Mouse (Mus musculus) embryonic facial prominence, embryonic 11.5 days (tissue): ENCODE results near the gene Aox2. TPM values are rescaled to one million over a fixed set of nuclear protein-coding genes. Genes with fewer than 3 reads are reported as not detected.

Experiments used
- ATAC-seq: fragments of 200-750 bp; cut with Nextera tagmentation; replicated peaks from 2 replicates; pipeline ENCODE4 v1.8.0; 2017; ENCODE audit warnings: low read depth; ENCODE audit not compliant: insufficient number of reproducible peaks, low FRiP score, low TSS enrichment
- DNase-seq: peaks from one replicate; pipeline ENCODE4 v3.0.0-alpha.2; 2015; ENCODE audit warnings: low spot score
- H3K27ac ChIP-seq: fragments of 300-500 bp; sonication (generic); replicated peaks from 2 replicates; pipeline ENCODE4 v1.5.1; 2014; ENCODE audit warnings: mild to moderate bottlenecking, low read depth, low read length, control low read depth
- H3K27me3 ChIP-seq: fragments of 300-500 bp; sonication (generic); 2 replicates; pipeline ENCODE4 v1.6.1; 2014; ENCODE audit warnings: mild to moderate bottlenecking, low read length, moderate library complexity, mixed read lengths; ENCODE audit not compliant: control insufficient read depth, insufficient read depth
- H3K36me3 ChIP-seq: fragments of 300-500 bp; sonication (generic); replicated peaks from 2 replicates; pipeline ENCODE4 v1.6.1; 2014; ENCODE audit warnings: low read depth, mild to moderate bottlenecking, low read length, moderate library complexity, mixed read lengths; ENCODE audit not compliant: control insufficient read depth, insufficient read depth
- H3K4me1 ChIP-seq: fragments of 300-500 bp; sonication (generic); 2 replicates; pipeline ENCODE4 v1.6.1; 2014; ENCODE audit warnings: low read length, mixed read lengths; ENCODE audit not compliant: control insufficient read depth, insufficient read depth
- H3K4me2 ChIP-seq: fragments of 300-500 bp; sonication (generic); 2 replicates; pipeline ENCODE4 v1.6.1; 2014; ENCODE audit warnings: low read depth, mild to moderate bottlenecking, control low read depth, low read length, moderate library complexity
- H3K4me3 ChIP-seq: fragments of 300-500 bp; sonication (generic); 2 replicates; pipeline ENCODE4 v1.5.1; 2014; ENCODE audit warnings: low read depth, low read length, control low read depth
- H3K9ac ChIP-seq: fragments of 300-500 bp; sonication (generic); replicated peaks from 2 replicates; pipeline ENCODE4 v1.6.1; 2014; ENCODE audit warnings: mild to moderate bottlenecking, control low read depth, low read length
- H3K9me3 ChIP-seq: fragments of 300-500 bp; sonication (generic); replicated peaks from 2 replicates; pipeline ENCODE4 v1.6.1; 2016; ENCODE audit warnings: mild to moderate bottlenecking, low read length, inconsistent platforms, mixed read lengths; ENCODE audit not compliant: control insufficient read depth
- WGBS: fragments of 180-500 bp; shearing (Covaris S2); extraction: QIAGEN DNeasy Blood & Tissue Kit; methylation state at CpG from one replicate; pipeline ENCODE4 v1.1.7; 2014; 5-methylcytosine and 5-hydroxymethylcytosine counted together
- polyA plus RNA-seq: library from polyadenylated mRNA; unstranded; fragments of >200 nt; fragmentation: Nextera tagmentation; extraction: Ambion mirVana; gene quantifications from 2 replicates; pipeline ENCODE4 v1.2.1, GENCODE M21; 2014

Aox2 gene
- polyA plus RNA-seq, 1 experiment from 2014 or later, result not detected

- no peaks in the 10 kb centered on the region for H3K36me3 ChIP-seq
- ATAC-seq, result no peak
- DNase-seq, result no peak
- WGBS, result 76% methylated on average over 5 of the region's 5 CpGs
- no peaks in the 10 kb centered on the region for H3K4me1 ChIP-seq
- no peak overlapping the region for H3K27ac ChIP-seq
- no peak overlapping the region for H3K4me3 ChIP-seq
- H3K27me3 ChIP-seq, result no peaks in the 10 kb centered on the region
- H3K9ac ChIP-seq, result no peak overlapping the region
- no peak overlapping the region for H3K4me2 ChIP-seq
- H3K9me3 ChIP-seq, result no peaks in the 10 kb centered on the region
These were observed 104.6 kb downstream of the Aox2 start for GRCm38 (mm10) chr1:58382586-58383281.

DNA sequence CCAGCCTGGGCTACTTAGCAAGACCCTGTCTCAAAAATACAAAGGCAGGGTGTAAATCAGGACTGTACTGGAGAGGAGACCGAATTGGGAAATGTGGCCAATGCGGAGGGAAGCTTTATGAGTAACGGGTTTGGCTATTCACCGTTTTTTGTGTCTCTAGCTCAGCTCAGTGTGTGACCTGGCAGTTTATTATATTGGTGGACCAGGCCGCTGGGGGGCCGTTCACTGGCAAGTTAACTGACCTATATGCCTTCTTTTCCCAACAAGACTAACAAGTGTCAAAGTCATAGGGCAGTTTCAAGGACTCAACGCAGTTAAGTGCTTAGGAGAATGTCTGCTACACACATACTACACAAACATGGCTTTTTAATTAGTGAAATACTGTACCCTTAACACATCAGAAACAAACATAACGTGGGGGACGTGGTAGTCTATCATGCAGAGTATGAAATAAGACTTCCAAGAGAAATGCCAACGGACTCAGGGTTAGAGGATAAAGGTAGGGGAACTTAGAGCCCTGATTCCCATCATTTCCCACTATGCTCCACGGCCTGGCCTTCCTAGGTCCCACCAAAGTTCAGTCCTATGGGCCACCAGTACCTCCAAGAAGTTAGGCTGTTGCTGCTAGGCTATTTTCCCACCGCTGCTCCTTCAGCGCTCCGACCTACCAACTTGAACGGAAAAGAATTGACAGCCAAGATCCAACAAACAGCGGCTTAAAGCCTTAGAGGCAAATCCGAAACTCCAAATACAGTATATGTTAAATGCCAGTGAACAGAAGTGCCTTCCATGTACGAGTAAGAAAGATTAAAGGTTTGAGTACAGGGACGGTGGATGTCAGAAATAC lies 113.5 kb downstream of the Aox2 start:
- DNase-seq (no peak), ATAC-seq (no peak)
- H3K27ac ChIP-seq, result no peak overlapping the region

GRCm38 (mm10) chr1:58392268-58392651 lies 114.1 kb downstream of the Aox2 start:
- Histone ChIP-seq H3K27me3 (no peaks in the 10 kb centered on the region), H3K9ac (peak overlapping the region; percentile 99), H3K27ac (peak overlapping the region; percentile 98), H3K4me2 (peak overlapping the region; percentile 66), H3K36me3 (peaks cover 6% of the 10 kb centered on the region), H3K4me1 (no peaks in the 10 kb centered on the region), H3K4me3 (peak overlapping the region; percentile 100), H3K9me3 (no peaks in the 10 kb centered on the region)
- ATAC-seq (no peak), DNase-seq (peak; percentile 68)
- WGBS, result 1% methylated on average over 16 of the region's 16 CpGs

More for the DNA sequence above, 113.5 kb downstream of the Aox2 start:
- H3K27me3 ChIP-seq, result no peaks in the 10 kb centered on the region
- H3K4me1 ChIP-seq, result no peaks in the 10 kb centered on the region
- peak overlapping the region; percentile 66 for H3K4me2 ChIP-seq
- H3K9ac ChIP-seq, result peak overlapping the region; percentile 99
- H3K4me3 ChIP-seq, result peak overlapping the region; percentile 100
- H3K36me3 ChIP-seq, result peaks cover 6% of the 10 kb centered on the region
- WGBS, result 46% methylated on average over 19 of the region's 19 CpGs
- H3K9me3 ChIP-seq, result no peaks in the 10 kb centered on the region

GRCm38 (mm10) chr1:58392652-58393283 lies 114.6 kb downstream of the Aox2 start, which contains the start of gene Bzw1:
TSS of gene Bzw1 (plus strand) at chr1:58392898.
- no peaks in the 10 kb centered on the region for H3K27me3 ChIP-seq
- ATAC-seq (peak; percentile 97), DNase-seq (peak; percentile 94)
- peak within 1 kb of the TSS; percentile 98 for H3K27ac ChIP-seq
- peak within 1 kb of the TSS; percentile 99 for H3K9ac ChIP-seq
- no peaks in the 10 kb centered on the region for H3K4me1 ChIP-seq
- peak within 1 kb of the TSS; percentile 100 for H3K4me3 ChIP-seq
- peaks cover 6% of the 10 kb centered on the region for H3K36me3 ChIP-seq
- H3K4me2 ChIP-seq, result peak within 1 kb of the TSS; percentile 66
- no peaks in the 10 kb centered on the region for H3K9me3 ChIP-seq
- WGBS, result under 1% methylated on average over 46 of the region's 61 CpGs

GRCm38 (mm10) chr1:58393284-58394195 lies 115.4 kb downstream of the Aox2 start:
- H3K27ac ChIP-seq, result peak overlapping the region; percentile 98
- H3K4me3 ChIP-seq, result peak overlapping the region; percentile 100
- peak overlapping the region; percentile 41 for H3K4me2 ChIP-seq
- H3K36me3 ChIP-seq, result peaks cover 8% of the 10 kb centered on the region
- ATAC-seq (peak; percentile 60), DNase-seq (peak; percentile 49)
- under 1% methylated on average over 56 of the region's 90 CpGs for WGBS
- peak overlapping the region; percentile 99 for H3K9ac ChIP-seq
- H3K4me1 ChIP-seq, result no peaks in the 10 kb centered on the region
- no peaks in the 10 kb centered on the region for H3K27me3 ChIP-seq
- no peaks in the 10 kb centered on the region for H3K9me3 ChIP-seq

GRCm38 (mm10) chr1:58395341-58395740 lies 117.2 kb downstream of the Aox2 start:
- 95% methylated on average over 3 of the region's 3 CpGs for WGBS
- ATAC-seq, result no peak
- H3K36me3 ChIP-seq, result peaks cover 14% of the 10 kb centered on the region

GRCm38 (mm10) chr1:58396179-58396578 lies 118.1 kb downstream of the Aox2 start:
- no peaks in the 10 kb centered on the region for H3K4me1 ChIP-seq
- no peak overlapping the region for H3K4me2 ChIP-seq
- H3K36me3 ChIP-seq, result peaks cover 14% of the 10 kb centered on the region
- DNase-seq (no peak), ATAC-seq (no peak)
- H3K9me3 ChIP-seq, result no peaks in the 10 kb centered on the region
- H3K27me3 ChIP-seq, result no peaks in the 10 kb centered on the region
- H3K27ac ChIP-seq, result no peak overlapping the region
- 100% methylated on average over 1 of the region's 1 CpGs for WGBS
- no peak overlapping the region for H3K4me3 ChIP-seq
- H3K9ac ChIP-seq, result no peak overlapping the region

More at GRCm38 (mm10) chr1:58395341-58395740, 117.2 kb downstream of the Aox2 start:
- Histone ChIP-seq H3K4me1 (no peaks in the 10 kb centered on the region), H3K27me3 (no peaks in the 10 kb centered on the region), H3K4me2 (no peak overlapping the region), H3K4me3 (no peak overlapping the region), H3K9me3 (no peaks in the 10 kb centered on the region), H3K9ac (no peak overlapping the region), H3K27ac (no peak overlapping the region)
- no peak for DNase-seq
